Mouse (Mus musculus) natural killer cell, adult 2 months (primary cell): ENCODE measurements around the gene Il11ra1.
"Not testable (repeated sequence)": the region's sequence is repeated elsewhere in the genome, so short reads cannot be mapped to it uniquely, and the experiment has no call there.

Source experiments
- DNase-seq, 2 experiments: peaks; one replicate each; pipeline ENCODE4 v3.0.0; 2022; ENCODE audit warnings: low spot score in 2 of 2

The Il11ra1 gene

DNA sequence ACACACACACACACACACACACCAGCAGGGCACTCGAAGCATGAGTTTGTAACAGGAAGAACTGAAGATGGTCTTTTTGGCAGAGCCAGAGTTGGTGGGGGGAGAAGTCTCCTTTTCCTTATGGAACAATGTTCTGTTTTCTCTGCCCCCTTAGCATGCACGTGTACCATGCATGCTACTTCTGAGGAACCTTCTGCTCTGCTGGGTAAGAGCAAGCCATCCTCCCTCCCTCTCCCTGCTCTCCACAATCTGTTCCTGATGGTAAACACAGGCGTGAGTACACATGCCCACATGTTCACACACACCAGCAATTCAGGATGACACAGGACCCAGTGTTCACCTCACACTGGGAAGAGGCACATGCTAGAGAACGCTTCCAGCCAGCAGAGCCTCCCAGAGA lies 18.6 kb upstream of the Il11ra1 start:
- no peak for DNase-seq

- no peak for DNase-seq
Observed at GRCm38 (mm10) chr4:41681947-41682346, 17.8 kb upstream of the Il11ra1 start.

DNA sequence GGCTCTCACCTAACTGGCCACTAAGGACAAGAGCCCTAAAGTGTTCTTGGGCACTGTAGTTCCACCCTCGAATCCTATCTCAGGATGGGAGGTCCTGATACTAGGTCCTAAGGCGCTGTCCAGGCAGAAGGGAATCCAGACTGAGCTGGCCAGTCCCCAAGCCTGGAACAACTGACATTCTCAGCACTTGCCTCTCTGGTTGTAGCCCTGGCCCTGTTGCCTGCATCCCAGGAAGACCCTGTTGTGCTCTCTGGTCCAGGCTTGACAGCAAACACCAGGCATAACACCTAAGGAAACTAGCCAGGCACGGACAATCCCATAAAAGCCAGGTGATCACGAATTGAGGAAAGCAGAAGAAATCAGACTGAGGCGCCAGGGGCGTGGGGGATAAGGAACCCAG lies 17.0 kb upstream of the Il11ra1 start:
- no peak for DNase-seq

- not testable (repeated sequence) for DNase-seq
Observed at GRCm38 (mm10) chr4:41683303-41683702, 16.5 kb upstream of the Il11ra1 start.

DNA sequence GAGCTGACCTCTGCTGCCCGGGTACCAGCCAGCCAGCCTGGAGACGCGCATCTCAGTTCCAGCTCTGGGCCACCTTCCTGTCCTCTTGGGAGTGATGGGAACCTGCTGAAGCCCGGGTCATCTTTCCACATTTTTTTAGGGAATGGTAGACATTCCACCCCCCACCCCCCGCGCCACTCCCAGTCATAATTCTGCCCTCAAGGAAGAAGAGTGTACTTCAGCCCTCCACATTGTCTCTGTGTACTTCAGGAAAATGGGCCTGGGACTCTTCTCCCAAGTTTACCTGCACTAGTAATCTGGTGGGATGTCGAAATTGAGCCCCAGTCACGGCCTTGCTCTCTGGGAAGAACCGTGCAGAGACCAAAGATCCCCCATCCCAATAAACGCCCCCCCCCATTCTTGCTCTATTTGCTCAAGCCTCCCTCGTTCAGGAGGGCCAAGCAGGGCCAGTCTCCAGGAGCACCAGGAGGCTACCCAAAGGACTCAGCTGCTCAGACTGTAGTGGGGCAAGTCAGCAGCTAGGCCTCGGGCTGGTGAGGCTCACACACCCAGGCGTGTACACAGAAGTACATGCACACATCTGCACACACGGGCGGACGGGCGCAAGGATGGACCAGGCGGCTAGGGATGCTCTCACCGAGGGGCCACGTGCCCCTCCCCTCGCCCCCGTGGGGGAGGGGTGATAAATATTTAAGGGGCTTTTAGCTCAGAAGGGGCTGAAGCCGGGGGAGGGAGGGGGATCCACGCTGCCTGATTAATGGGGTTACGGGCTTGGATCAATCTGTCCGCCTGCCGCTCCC lies 15.5 kb upstream of the Il11ra1 start:
- not testable (repeated sequence) for DNase-seq

DNA sequence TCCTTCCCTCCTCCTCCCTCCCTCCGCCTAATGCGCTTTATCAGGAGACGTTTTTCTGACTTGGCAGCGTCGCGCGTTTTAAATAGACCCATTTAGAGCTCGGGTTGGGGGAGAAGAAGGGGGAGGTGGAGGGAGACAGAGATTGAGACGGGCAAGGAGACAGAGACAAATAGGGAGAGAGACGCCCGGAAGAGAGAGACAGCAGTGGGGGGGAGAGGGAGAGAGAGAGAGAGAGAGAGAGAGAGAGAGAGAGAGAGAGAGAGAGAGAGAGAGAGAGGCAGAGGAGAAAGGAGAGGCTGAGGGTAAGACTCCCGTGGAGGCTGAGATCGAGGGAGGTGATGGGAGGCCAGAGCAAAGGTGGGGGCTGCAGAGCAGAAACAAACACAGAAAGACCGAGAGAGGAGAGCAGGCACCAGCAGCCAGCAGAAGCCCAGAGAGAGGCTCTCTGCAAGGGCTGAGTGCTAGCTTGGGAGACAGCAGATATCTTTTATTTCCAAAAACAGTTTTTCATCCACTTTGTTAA lies 14.8 kb upstream of the Il11ra1 start:
- DNase-seq, result not testable (repeated sequence)

- not testable (repeated sequence) for DNase-seq
Observed at GRCm38 (mm10) chr4:41685882-41686492, 13.8 kb upstream of the Il11ra1 start.

DNA sequence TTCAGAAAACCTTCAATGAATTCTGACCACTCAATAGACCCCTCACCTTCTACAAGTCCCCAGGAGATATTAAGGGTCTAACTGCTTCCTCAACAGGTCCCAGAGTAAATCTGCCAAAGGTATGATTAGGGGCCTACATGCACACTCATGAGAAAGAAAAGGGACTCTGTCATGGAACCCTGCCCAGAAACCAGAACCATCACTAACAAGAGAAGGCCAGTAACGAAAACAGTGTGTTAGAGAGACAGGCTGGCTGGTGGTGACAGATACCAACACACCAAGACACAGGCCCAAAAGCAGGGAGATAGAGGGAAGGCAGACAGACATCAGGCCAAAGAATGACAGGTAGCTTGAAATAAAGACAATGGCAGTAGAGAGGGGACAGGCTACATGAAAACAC lies 11.2 kb upstream of the Il11ra1 start:
- DNase-seq, result not testable (repeated sequence)

DNA sequence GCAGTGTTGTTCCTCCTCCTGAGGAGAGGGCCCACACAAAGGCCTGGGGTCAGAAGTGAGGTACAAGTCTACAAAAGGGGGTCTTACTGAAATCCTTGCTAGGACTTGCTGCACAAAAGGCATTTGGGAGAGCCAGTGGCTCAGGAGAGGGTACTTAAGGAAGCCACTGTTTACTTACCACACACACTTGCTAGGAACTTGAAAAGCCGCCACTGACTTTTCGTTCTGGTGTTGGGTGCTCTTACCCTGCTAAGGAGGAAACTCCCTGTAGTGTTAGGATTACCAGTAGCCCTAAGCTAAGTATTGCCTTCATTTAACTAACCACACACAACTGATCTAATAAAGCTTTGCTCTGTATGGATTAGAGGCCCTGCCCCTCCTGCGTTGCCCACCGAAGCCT lies 9.8 kb upstream of the Il11ra1 start:
- not testable (repeated sequence) for DNase-seq

DNA sequence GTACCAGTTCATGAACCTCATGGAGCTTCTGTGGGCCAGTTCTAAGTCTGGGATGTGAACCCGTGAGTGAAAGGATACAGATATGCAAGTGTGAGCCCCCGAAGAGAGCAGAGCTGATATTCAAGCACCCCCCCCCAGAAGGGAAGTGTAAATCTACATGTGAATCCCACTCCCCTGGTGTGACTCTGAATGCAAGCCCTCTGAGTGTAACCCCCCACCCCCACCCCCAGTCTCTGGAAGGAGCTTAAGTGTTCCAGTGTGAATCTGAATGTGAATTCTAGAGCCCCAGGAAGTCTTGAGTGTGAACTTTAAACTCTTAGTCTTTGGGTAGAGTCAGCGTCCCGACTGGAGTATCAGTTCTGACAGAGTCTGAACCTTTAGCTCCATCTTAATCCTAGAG lies 6.3 kb upstream of the Il11ra1 start:
- DNase-seq, result not testable (repeated sequence)

GRCm38 (mm10) chr4:41695800-41696199 lies 4.0 kb upstream of the Il11ra1 start:
- DNase-seq, result not testable (repeated sequence)

- not testable (repeated sequence) for DNase-seq
Observed at GRCm38 (mm10) chr4:41696452-41696851, 3.3 kb upstream of the Il11ra1 start.

DNA sequence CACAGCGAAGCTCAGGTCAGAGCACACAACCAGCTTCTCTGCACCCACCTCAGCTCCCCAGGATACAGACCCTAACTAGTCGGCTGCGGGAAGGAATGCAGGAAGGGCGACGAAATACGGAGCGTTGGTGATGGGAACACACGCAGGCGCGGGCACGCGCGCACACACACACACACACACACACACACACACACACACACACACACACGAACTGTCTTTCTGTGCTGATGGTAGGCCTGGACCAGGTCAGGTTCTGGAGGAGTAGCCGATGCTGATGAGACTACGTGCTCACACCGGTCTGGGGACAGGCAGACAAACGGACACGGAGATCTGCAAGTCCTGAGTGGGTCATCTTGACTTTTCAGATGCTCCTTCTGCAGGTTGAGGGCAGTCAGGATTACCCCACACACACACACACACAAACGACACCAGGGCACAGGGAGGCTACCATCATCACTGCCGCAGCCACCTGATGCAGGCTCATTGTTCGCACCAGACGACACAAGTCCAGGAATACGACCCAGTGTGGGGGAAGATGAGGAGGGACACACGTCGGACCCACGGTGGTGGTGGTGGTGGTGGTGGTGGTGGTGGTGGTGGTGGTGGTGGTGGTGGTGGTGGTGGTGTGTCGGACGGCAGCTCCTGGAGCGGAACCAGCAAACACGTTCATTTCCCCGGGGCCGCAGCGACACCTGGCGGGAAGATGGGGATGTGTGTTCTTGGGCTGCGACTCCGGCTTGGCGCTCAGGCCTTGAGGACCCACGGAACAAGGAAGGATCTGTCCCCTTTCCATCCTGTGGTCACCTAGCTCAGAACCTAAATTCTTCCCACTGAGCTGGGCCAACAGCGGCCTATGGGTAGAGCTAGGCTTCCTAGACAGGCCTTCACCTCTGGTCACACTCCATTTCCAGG lies 2.6 kb upstream of the Il11ra1 start, which contains the start of gene Cntfr:
Cntfr (minus strand) TSS at position 160 of the 912 bp plus-strand sequence.
- peak; percentile 53 to 74 for DNase-seq

DNA sequence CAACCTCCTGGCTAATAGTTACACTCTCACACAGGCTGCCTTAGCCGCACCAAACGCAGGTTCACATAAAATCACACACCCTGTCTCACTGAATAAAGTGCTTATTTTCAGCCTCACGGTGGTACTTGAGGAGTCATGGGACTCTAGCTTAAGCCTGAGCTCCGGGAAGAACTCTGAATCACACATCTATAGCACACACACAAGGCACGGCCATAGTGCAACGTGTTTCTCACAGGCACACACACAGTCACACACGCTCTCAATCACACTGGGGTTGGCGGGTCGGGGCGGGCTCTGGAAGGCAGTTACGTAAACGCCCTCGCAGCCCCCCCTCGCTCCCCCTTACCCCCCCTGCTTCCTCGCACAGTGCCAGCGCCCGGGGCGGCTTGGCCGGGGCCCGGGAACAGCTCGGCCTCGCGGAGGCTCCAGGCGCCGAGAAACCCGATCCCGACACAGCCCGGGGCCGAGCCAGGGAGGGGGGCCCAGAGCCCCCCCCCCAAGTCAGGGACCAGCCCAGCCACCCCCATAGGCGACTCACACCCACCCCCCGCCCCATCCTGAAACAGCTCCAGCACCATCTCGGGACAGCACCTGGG lies 1.3 kb upstream of the Il11ra1 start:
- not testable (repeated sequence) for DNase-seq

DNA sequence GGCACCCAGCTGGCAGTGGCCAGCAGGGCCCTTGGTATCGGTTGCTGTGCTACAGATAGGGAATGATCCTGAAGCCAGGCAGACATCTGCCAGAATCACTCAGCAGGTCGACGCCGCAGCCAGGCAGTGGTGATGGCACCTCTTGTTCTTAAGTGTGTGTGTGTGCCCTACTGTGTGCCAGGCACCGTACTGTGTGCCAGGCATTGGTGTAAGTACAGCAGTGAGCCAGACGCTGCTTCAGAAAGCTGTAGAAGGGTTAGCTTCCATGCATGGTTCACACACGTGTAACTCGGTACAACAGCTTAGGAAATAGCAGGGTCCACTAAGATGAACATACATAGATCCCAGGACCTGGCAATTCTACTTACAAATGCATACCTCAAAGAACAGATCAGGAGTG lies 435 bp downstream of the Il11ra1 start:
- DNase-seq, result not testable (repeated sequence)

GRCm38 (mm10) chr4:41702226-41702625 lies 2.4 kb downstream of the Il11ra1 start:
- not testable (repeated sequence) for DNase-seq

- DNase-seq, result no peak
Observed at GRCm38 (mm10) chr4:41704651-41705050, 4.9 kb downstream of the Il11ra1 start.

DNA sequence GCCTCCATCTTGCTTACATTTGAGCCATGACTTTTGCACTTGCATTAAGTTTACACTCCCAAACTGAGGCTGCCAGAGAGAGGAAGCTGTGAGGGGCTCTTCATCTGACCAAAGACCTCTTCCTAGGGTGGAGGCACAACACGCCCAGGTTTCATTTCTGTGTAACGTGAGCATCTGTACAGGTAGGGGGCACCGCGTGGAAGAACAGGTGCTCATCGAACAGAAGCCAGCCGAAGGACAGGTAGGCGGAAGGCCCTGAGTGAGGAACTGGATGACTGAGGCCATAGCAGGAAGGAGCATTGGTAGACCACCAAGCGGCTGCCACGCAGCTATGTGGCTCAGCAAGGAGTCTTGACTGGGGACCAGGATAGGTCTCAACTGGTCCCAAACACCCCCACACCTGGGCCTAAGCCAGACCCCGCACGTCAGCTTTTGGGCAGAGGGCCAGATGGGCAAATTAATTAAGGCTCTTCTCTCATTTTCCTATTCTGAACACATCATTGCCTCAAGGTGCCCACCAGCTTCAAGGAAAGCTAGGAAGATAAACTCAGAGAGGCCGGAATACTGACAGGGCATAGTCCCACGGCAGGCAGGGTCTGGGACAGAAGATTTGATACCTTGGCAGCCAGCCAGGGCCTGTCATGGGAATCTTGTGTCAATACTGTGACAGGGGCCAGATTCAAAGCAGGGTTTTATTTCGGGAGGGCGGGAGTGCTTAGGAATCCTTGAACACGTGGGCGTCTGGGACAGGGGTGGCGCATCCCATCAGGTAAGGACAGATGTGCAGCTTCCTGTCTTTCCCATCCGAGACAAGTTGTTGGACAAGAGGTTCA lies 6.3 kb downstream of the Il11ra1 start:
- DNase-seq, result no peak

DNA sequence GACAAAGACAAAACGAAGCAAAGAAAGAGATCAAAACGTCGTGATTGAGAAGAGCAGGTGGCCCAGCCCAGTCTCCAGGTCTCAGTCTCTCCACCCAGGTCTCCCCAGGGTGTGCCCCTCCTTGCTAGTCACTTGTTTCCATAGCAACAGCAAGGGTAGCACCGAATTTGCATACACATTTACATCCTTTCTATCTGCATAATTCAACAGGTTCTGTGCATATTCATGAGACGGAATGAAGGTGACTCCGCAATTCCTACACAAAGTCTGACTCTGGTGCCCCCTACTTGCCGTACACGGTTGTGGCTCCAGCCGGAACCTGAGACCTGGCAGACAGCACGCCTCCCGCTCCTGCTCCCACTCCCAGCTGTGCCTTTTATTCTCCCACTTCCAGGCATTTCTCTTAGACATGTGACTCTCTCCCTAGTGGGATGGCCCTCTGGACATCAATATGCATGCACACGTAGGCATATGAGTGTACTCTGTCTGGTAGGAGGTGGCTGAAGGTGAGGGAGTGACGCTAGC lies 7.3 kb downstream of the Il11ra1 start:
- peak in 1 of 2 experiments; percentile 68 for DNase-seq

GRCm38 (mm10) chr4:41708192-41708745 lies 8.5 kb downstream of the Il11ra1 start:
- peak in 1 of 2 experiments; percentile 31 for DNase-seq
